Mouse (Mus musculus) lung, adult 2 months (tissue): Measurements from ENCODE around the gene Ptp4a2. TPM values are rescaled to one million over a fixed set of nuclear protein-coding genes. Genes with fewer than 3 reads are reported as not detected.

ENCODE experiments used
- DNase-seq: peaks from one replicate; pipeline ENCODE4 v3.0.0; 2022
- H3K4me1 ChIP-seq: fragments of 200-500 bp; 2 replicates; pipeline ENCODE4 v1.6.1; 2011; ENCODE audit warnings: low read length; ENCODE audit not compliant: control insufficient read depth, insufficient read depth
- H3K4me3 ChIP-seq: fragments of 200-500 bp; replicated peaks from 2 replicates; pipeline ENCODE3; 2011; ENCODE audit warnings: low read depth, mild to moderate bottlenecking, control low read depth, low read length; ENCODE audit errors: extremely low read depth
- CTCF ChIP-seq: fragments of 200-500 bp; IDR thresholded peaks from 2 replicates; pipeline ENCODE4 v1.5.1; 2011; ENCODE audit warnings: mild to moderate bottlenecking, low read length, control low read depth; ENCODE audit not compliant: insufficient read depth
- POLR2A ChIP-seq: fragments of 200-500 bp; IDR thresholded peaks from 2 replicates; pipeline ENCODE4 v1.6.1; 2011; ENCODE audit warnings: low read depth, mild to moderate bottlenecking, control low read depth, low read length, borderline replicate concordance; ENCODE audit errors: extremely low read depth
- WGBS: fragments of 180-500 bp; shearing (Covaris S2); methylation state at CpG from one replicate; pipeline ENCODE4 v1.1.7; 2018; 5-methylcytosine and 5-hydroxymethylcytosine counted together
- polyA plus RNA-seq: library from polyadenylated mRNA; depleted of rRNA; stranded (reverse); fragments of >200 nt; gene quantifications from 2 replicates; pipeline ENCODE4 v1.2.3, GENCODE M21; 2012

Gene Ptp4a2
- polyA plus RNA-seq, 1 experiment = 50.2 TPM

- whole genome bisulfite sequencing = 23% methylated on average over 8 of the region's 8 CpGs
- Histone ChIP-seq H3K4me1 (peaks cover 13% of the 10 kb centered on the region; the same call in 1 of the 2 replicates), H3K4me3 (peak overlapping the region; percentile 44)
- no peak for TF ChIP-seq CTCF
- TF ChIP-seq POLR2A = no peak
- DNase-seq = peak; percentile 24
Measured at GRCm38 (mm10) chr4:129795861-129796260, 15.2 kb upstream of the Ptp4a2 start.

- WGBS = 64% methylated on average over 5 of the region's 5 CpGs
- Histone ChIP-seq H3K4me1 (peaks cover 13% of the 10 kb centered on the region; the same call in 1 of the 2 replicates), H3K4me3 (no peak overlapping the region)
- TF ChIP-seq CTCF (no peak), POLR2A (no peak)
- no peak for DNase-seq
Measured at GRCm38 (mm10) chr4:129797985-129798384, 13.0 kb upstream of the Ptp4a2 start.

- Histone ChIP-seq H3K4me1 (no peaks in the 10 kb centered on the region), H3K4me3 (no peak overlapping the region)
- WGBS = 41% methylated on average over 1 of the region's 1 CpGs
- TF ChIP-seq CTCF = no peak
- no peak for TF ChIP-seq POLR2A
- DNase-seq = no peak
Measured at GRCm38 (mm10) chr4:129803368-129803767, 7.7 kb upstream of the Ptp4a2 start.

- TF ChIP-seq CTCF = no peak
- TF ChIP-seq POLR2A = no peak
- Histone ChIP-seq H3K4me3 (no peak overlapping the region), H3K4me1 (no peaks in the 10 kb centered on the region)
- DNase-seq = no peak
- WGBS = 80% methylated on average over 3 of the region's 3 CpGs
Measured at GRCm38 (mm10) chr4:129805059-129805458, 6.0 kb upstream of the Ptp4a2 start.

GRCm38 (mm10) chr4:129811605-129812468 is 818 bp downstream of the Ptp4a2 start:
- 62% methylated on average over 14 of the region's 14 CpGs for WGBS
- TF ChIP-seq POLR2A (no peak), CTCF (no peak)
- H3K4me3 ChIP-seq = no peak overlapping the region
- no peaks in the 10 kb centered on the region for H3K4me1 ChIP-seq
- no peak for DNase-seq

- Histone ChIP-seq H3K4me1 (peaks cover 10% of the 10 kb centered on the region), H3K4me3 (no peak overlapping the region)
- DNase-seq = no peak
- TF ChIP-seq CTCF = no peak
- no peak for TF ChIP-seq POLR2A
- WGBS = 60% methylated on average over 6 of the region's 6 CpGs
Measured at GRCm38 (mm10) chr4:129817591-129817990, 6.6 kb downstream of the Ptp4a2 start.

- WGBS = 39% methylated on average over 10 of the region's 10 CpGs
- TF ChIP-seq POLR2A = no peak
- TF ChIP-seq CTCF = no peak
- no peak for DNase-seq
- Histone ChIP-seq H3K4me3 (no peak overlapping the region), H3K4me1 (peaks cover 17% of the 10 kb centered on the region)
Measured at GRCm38 (mm10) chr4:129818506-129819195, 7.6 kb downstream of the Ptp4a2 start.

- Histone ChIP-seq H3K4me3 (peak overlapping the region; percentile 85), H3K4me1 (peaks cover 22% of the 10 kb centered on the region)
- WGBS = under 1% methylated on average over 81 of the region's 83 CpGs
- peak; percentile 95 for DNase-seq
- TF ChIP-seq CTCF (no peak), POLR2A (peak; percentile 51; the same call in 1 of the 2 replicates)
Measured at GRCm38 (mm10) chr4:129819712-129820336, 8.8 kb downstream of the Ptp4a2 start.

GRCm38 (mm10) chr4:129820417-129821086 is 9.5 kb downstream of the Ptp4a2 start:
- H3K4me3 ChIP-seq = peak overlapping the region; percentile 85
- no peak for TF ChIP-seq CTCF
- TF ChIP-seq POLR2A = peak; percentile 67; the same call in 1 of the 2 replicates
- WGBS = under 1% methylated on average over 77 of the region's 79 CpGs
- peaks cover 22% of the 10 kb centered on the region for H3K4me1 ChIP-seq
- DNase-seq = peak; percentile 80
